Mouse (Mus musculus) bone marrow macrophage, adult 2 months (primary cell): ENCODE measurements around the gene Tmco5.

Source experiments
- CTCF ChIP-seq: IDR thresholded peaks from 2 replicates; pipeline ENCODE4 v1.5.1; 2012; ENCODE audit warnings: low read depth, mild to moderate bottlenecking, low read length, moderate library complexity
- POLR2A ChIP-seq: IDR thresholded peaks from 2 replicates; pipeline ENCODE4 v1.6.1; 2012; ENCODE audit warnings: mild to moderate bottlenecking, low read depth, low read length, borderline replicate concordance

DNA sequence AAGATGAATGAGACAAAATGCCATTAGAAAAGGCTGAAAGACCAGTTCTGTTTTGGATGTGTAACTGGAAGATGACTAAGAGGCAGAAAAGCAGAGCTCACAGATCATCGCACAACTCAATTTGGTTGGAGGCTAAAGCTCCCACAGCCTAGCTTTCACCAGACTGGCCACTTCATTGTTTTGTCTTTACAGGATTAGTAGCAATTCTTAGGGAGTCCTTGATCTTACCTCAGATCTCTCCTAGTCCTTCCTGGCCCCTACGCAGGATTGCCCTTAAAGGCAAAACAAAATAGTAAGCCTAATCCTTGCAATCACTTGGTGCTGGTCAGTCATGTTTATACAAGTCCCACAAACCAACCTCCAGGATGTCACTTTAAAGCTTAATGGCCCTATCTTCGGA lies 40.7 kb upstream of the Tmco5 start:
- TF ChIP-seq CTCF (no peak), POLR2A (no peak)
